Mouse (Mus musculus): ENCODE results near the gene St6galnac5. TPM values are rescaled to one million over a fixed set of nuclear protein-coding genes. Genes with fewer than 3 reads are reported as not detected.
A peak's percentile ranks its signal among the peaks of the same experiment; 100 is the strongest.

Gene St6galnac5
- polyA plus RNA-seq, 1 experiment: 1.4 TPM

- H3K4me3 ChIP-seq (ENCODE audit: insufficient read depth, low read depth, low read length): no peak overlapping the region
- no peaks in the 10 kb centered on the region for H3K36me3 ChIP-seq (ENCODE audit: control insufficient read depth, insufficient read depth, low read length)
- peak; percentile 20 for DNase-seq
- no peak overlapping the region for H3K27ac ChIP-seq (ENCODE audit: insufficient read depth, low read depth, low read length)
- H3K4me1 ChIP-seq (ENCODE audit: control insufficient read depth, insufficient read depth, low read length): no peaks in the 10 kb centered on the region
- WGBS: 43% methylated on average over 5 of the region's 5 CpGs
- no peaks in the 10 kb centered on the region for H3K27me3 ChIP-seq (replicated peaks; ENCODE audit: control insufficient read depth, insufficient read depth, low read length)
- TF ChIP-seq CTCF (conservative IDR thresholded peaks at IDR 0.05; ENCODE audit: insufficient read depth, insufficient read length, low read depth, low read length) (no peak), POLR2A (IDR thresholded peaks at IDR 0.05; ENCODE audit: low read depth, low read length) (no peak)
Observed at GRCm38 (mm10) chr3:152998106-152998505, 16.1 kb upstream of the St6galnac5 start.

DNA sequence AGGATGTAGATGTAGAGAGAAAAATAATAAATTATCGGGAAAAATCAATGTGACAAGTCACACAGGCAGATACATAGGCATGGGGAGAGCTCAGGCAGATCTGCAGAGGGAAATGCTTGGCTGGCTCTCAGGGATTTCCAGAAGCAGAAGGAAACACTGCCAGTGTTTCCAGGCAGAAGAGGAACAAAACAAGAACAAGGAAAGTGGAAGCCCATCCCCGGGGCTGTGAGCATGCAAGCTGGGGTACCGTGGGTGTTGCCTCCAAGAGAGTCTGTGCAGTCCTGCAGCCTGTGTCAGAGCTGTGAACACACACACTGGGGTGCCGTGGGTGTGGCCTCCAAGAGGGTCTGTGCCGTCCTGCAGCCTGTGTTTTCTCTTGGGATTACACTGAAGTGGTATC, 11.6 kb upstream of the St6galnac5 start:
- TF ChIP-seq CTCF (conservative IDR thresholded peaks at IDR 0.05; ENCODE audit: insufficient read depth, insufficient read length, low read depth, low read length): no peak
- TF ChIP-seq POLR2A (IDR thresholded peaks at IDR 0.05; ENCODE audit: low read depth, low read length): no peak
- 68% methylated on average over 5 of the region's 5 CpGs for WGBS
- no peak overlapping the region for H3K27ac ChIP-seq (ENCODE audit: insufficient read depth, low read depth, low read length)
- no peaks in the 10 kb centered on the region for H3K27me3 ChIP-seq (replicated peaks; ENCODE audit: control insufficient read depth, insufficient read depth, low read length)
- H3K4me1 ChIP-seq (ENCODE audit: control insufficient read depth, insufficient read depth, low read length): no peaks in the 10 kb centered on the region
- no peak for DNase-seq
- H3K36me3 ChIP-seq (ENCODE audit: control insufficient read depth, insufficient read depth, low read length): no peaks in the 10 kb centered on the region
- no peak overlapping the region for H3K4me3 ChIP-seq (ENCODE audit: insufficient read depth, low read depth, low read length)

GRCm38 (mm10) chr3:152990787-152991186, 8.7 kb upstream of the St6galnac5 start:
- DNase-seq: no peak
- no peaks in the 10 kb centered on the region for H3K27me3 ChIP-seq (replicated peaks; ENCODE audit: control insufficient read depth, insufficient read depth, low read length)
- H3K27ac ChIP-seq (ENCODE audit: insufficient read depth, low read depth, low read length): no peak overlapping the region
- WGBS: 94% methylated on average over 2 of the region's 2 CpGs
- H3K4me3 ChIP-seq (ENCODE audit: insufficient read depth, low read depth, low read length): no peak overlapping the region
- no peaks in the 10 kb centered on the region for H3K4me1 ChIP-seq (ENCODE audit: control insufficient read depth, insufficient read depth, low read length)
- TF ChIP-seq CTCF (conservative IDR thresholded peaks at IDR 0.05; ENCODE audit: insufficient read depth, insufficient read length, low read depth, low read length) (no peak), POLR2A (IDR thresholded peaks at IDR 0.05; ENCODE audit: low read depth, low read length) (no peak)
- no peaks in the 10 kb centered on the region for H3K36me3 ChIP-seq (ENCODE audit: control insufficient read depth, insufficient read depth, low read length)

- DNase-seq: no peak
- peaks cover 1% of the 10 kb centered on the region; the same call in 1 of the 2 replicates for H3K27me3 ChIP-seq (replicated peaks; ENCODE audit: control insufficient read depth, insufficient read depth, low read length)
- no peak for TF ChIP-seq CTCF (conservative IDR thresholded peaks at IDR 0.05; ENCODE audit: insufficient read depth, insufficient read length, low read depth, low read length)
- no peak for TF ChIP-seq POLR2A (IDR thresholded peaks at IDR 0.05; ENCODE audit: low read depth, low read length)
- H3K36me3 ChIP-seq (ENCODE audit: control insufficient read depth, insufficient read depth, low read length): no peaks in the 10 kb centered on the region
- WGBS: 2% methylated on average over 47 of the region's 47 CpGs
- 0 out of 2 replicates have a peak overlapping the region, but pooled peaks have one; percentile 14 for H3K27ac ChIP-seq (ENCODE audit: insufficient read depth, low read depth, low read length)
- H3K4me1 ChIP-seq (ENCODE audit: control insufficient read depth, insufficient read depth, low read length): no peaks in the 10 kb centered on the region
- H3K4me3 ChIP-seq (ENCODE audit: insufficient read depth, low read depth, low read length): peak overlapping the region; percentile 40
Observed at GRCm38 (mm10) chr3:152980978-152981974, 770 bp downstream of the St6galnac5 start.

GRCm38 (mm10) chr3:152980431-152980830, 1.6 kb downstream of the St6galnac5 start:
- Histone ChIP-seq H3K27me3 (replicated peaks; ENCODE audit: control insufficient read depth, insufficient read depth, low read length) (peaks cover 1% of the 10 kb centered on the region; the same call in 1 of the 2 replicates), H3K36me3 (ENCODE audit: control insufficient read depth, insufficient read depth, low read length) (no peaks in the 10 kb centered on the region), H3K4me1 (ENCODE audit: control insufficient read depth, insufficient read depth, low read length) (no peaks in the 10 kb centered on the region), H3K4me3 (ENCODE audit: insufficient read depth, low read depth, low read length) (peak overlapping the region; percentile 40; the same call in 1 of the 2 replicates), H3K27ac (ENCODE audit: insufficient read depth, low read depth, low read length) (no peak overlapping the region)
- 6% methylated on average over 6 of the region's 6 CpGs for WGBS
- no peak for TF ChIP-seq POLR2A (IDR thresholded peaks at IDR 0.05; ENCODE audit: low read depth, low read length)
- no peak for TF ChIP-seq CTCF (conservative IDR thresholded peaks at IDR 0.05; ENCODE audit: insufficient read depth, insufficient read length, low read depth, low read length)
- peak; percentile 42 for DNase-seq

DNA sequence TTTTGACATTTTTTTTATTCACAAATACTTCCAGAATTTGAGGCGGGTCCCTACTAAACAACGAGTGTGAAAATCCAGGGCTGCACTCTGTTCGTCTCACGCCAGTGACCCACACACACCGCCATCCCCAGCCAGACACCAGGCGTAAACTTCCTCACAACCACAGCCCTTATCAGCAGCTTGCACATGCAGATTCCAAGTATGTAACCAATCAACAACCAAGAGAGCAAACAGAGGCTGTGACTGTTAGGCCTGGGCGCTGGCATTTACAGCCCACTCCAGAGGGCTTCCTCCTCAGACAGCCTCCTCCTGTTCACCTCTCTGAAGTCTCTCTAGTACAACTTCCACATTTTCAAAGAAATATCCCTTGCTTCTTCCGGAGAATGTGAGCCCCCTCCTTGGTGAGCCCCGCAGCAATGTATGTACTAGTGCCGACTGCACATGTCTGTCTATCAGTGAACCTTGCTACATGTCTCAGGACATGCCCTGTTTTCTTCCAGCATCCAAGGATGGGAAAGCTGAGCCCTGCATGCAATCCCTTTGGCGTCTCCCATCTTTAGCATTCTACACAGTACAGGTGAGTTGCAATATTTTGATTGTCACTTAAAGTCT, 2.5 kb downstream of the St6galnac5 start:
- H3K27ac ChIP-seq (ENCODE audit: insufficient read depth, low read depth, low read length): no peak overlapping the region
- TF ChIP-seq CTCF (conservative IDR thresholded peaks at IDR 0.05; ENCODE audit: insufficient read depth, insufficient read length, low read depth, low read length) (no peak), POLR2A (IDR thresholded peaks at IDR 0.05; ENCODE audit: low read depth, low read length) (no peak)
- H3K4me1 ChIP-seq (ENCODE audit: control insufficient read depth, insufficient read depth, low read length): no peaks in the 10 kb centered on the region
- DNase-seq: no peak
- peaks cover 1% of the 10 kb centered on the region; the same call in 1 of the 2 replicates for H3K27me3 ChIP-seq (replicated peaks; ENCODE audit: control insufficient read depth, insufficient read depth, low read length)
- WGBS: 76% methylated on average over 11 of the region's 11 CpGs
- H3K36me3 ChIP-seq (ENCODE audit: control insufficient read depth, insufficient read depth, low read length): no peaks in the 10 kb centered on the region
- H3K4me3 ChIP-seq (ENCODE audit: insufficient read depth, low read depth, low read length): no peak overlapping the region

DNA sequence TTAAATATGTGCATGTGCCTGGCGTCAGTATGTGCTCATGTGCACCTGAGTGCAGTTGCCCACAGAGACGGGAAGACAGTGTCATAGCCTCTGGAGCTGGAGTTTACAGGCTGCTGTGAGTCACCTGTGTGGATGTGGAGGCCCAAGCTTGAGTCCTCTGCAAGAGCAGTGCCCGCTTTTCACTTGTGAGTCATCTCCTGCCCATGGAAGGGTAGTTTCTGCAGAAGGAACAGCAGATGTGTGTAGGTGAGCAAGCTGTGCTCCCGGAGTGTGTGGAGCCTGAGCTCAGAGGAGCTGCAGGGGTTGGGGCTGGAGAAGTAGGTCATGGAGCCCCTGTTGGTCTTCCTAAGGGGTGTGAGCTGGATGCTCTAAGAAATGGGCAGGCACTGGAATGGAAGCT, 10.7 kb downstream of the St6galnac5 start:
- TF ChIP-seq POLR2A (IDR thresholded peaks at IDR 0.05; ENCODE audit: low read depth, low read length) (no peak), CTCF (conservative IDR thresholded peaks at IDR 0.05; ENCODE audit: insufficient read depth, insufficient read length, low read depth, low read length) (no peak)
- no peaks in the 10 kb centered on the region for H3K27me3 ChIP-seq (replicated peaks; ENCODE audit: control insufficient read depth, insufficient read depth, low read length)
- WGBS: 86% methylated on average over 4 of the region's 4 CpGs
- H3K27ac ChIP-seq (ENCODE audit: insufficient read depth, low read depth, low read length): no peak overlapping the region
- no peak overlapping the region for H3K4me3 ChIP-seq (ENCODE audit: insufficient read depth, low read depth, low read length)
- no peaks in the 10 kb centered on the region for H3K36me3 ChIP-seq (ENCODE audit: control insufficient read depth, insufficient read depth, low read length)
- DNase-seq: no peak
- no peaks in the 10 kb centered on the region for H3K4me1 ChIP-seq (ENCODE audit: control insufficient read depth, insufficient read depth, low read length)
